Mouse (Mus musculus) ovary, adult 18-20 months (tissue): ENCODE measurements around the gene Aprt.

Experiments
- DNase-seq: peaks from one replicate; pipeline ENCODE4 v3.0.0; 2022; ENCODE audit warnings: low spot score, mixed read lengths

The Aprt gene

GRCm38 (mm10) chr8:122576648-122577022, at the start of gene Aprt:
Gene Aprt (minus strand): TSS chr8:122576909.
- DNase-seq: peak; percentile 91

- no peak for DNase-seq
Observed at GRCm38 (mm10) chr8:122625811-122626210, 49.1 kb upstream of the Aprt start.

- no peak for DNase-seq
Observed at GRCm38 (mm10) chr8:122624653-122625052, 47.9 kb upstream of the Aprt start.

- no peak for DNase-seq
Observed at GRCm38 (mm10) chr8:122623844-122624642, 47.3 kb upstream of the Aprt start.

- DNase-seq: no peak
Observed at GRCm38 (mm10) chr8:122622727-122623126, 46.0 kb upstream of the Aprt start, which contains the start of gene Pabpn1l. Gene Pabpn1l (minus strand): TSS chr8:122622739.

- no peak for DNase-seq
Observed at GRCm38 (mm10) chr8:122620446-122620845, 43.7 kb upstream of the Aprt start.

GRCm38 (mm10) chr8:122618660-122619378, 42.1 kb upstream of the Aprt start:
- DNase-seq: no peak

- peak; percentile 43 for DNase-seq
Observed at GRCm38 (mm10) chr8:122617947-122618546, 41.3 kb upstream of the Aprt start.

GRCm38 (mm10) chr8:122616181-122616905, 39.6 kb upstream of the Aprt start:
- no peak for DNase-seq

- DNase-seq: peak; percentile 93
Observed at GRCm38 (mm10) chr8:122611295-122612133, 34.8 kb upstream of the Aprt start, which contains the start of the genes Galns and Trappc2l. Gene Galns (minus strand): TSS chr8:122611463. Gene Trappc2l (plus strand): TSS chr8:122611640.

- DNase-seq: no peak
Observed at GRCm38 (mm10) chr8:122610612-122611277, 34.0 kb upstream of the Aprt start.

GRCm38 (mm10) chr8:122610209-122610608, 33.5 kb upstream of the Aprt start:
- DNase-seq: no peak

GRCm38 (mm10) chr8:122606810-122607209, 30.1 kb upstream of the Aprt start:
- no peak for DNase-seq

- DNase-seq: no peak
Observed at GRCm38 (mm10) chr8:122605367-122605766, 28.7 kb upstream of the Aprt start.

- DNase-seq: no peak
Observed at GRCm38 (mm10) chr8:122604640-122605039, 27.9 kb upstream of the Aprt start.

- DNase-seq: no peak
Observed at GRCm38 (mm10) chr8:122600666-122601065, 24.0 kb upstream of the Aprt start.

GRCm38 (mm10) chr8:122596031-122596430, 19.3 kb upstream of the Aprt start:
- DNase-seq: no peak

GRCm38 (mm10) chr8:122593783-122594507, 17.2 kb upstream of the Aprt start:
- DNase-seq: no peak

GRCm38 (mm10) chr8:122593240-122593639, 16.5 kb upstream of the Aprt start:
- no peak for DNase-seq

GRCm38 (mm10) chr8:122586749-122587148, 10.0 kb upstream of the Aprt start:
- no peak for DNase-seq
